Mouse (Mus musculus): ENCODE measurements around the gene Trim9. TPM values are rescaled to one million over a fixed set of nuclear protein-coding genes. Genes with fewer than 3 reads are reported as not detected.

Trim9 gene
- total RNA-seq, 2 experiments from 2014 or later, result 0.54 to 0.59 TPM

- DNase-seq, result no peak
Measured at GRCm38 (mm10) chr12:70208214-70208613, 139.2 kb downstream of the Trim9 start.

GRCm38 (mm10) chr12:70204433-70204832 is 143.0 kb downstream of the Trim9 start:
- no peak for DNase-seq

GRCm38 (mm10) chr12:70201926-70202529 is 145.4 kb downstream of the Trim9 start:
- DNase-seq, result no peak

DNA sequence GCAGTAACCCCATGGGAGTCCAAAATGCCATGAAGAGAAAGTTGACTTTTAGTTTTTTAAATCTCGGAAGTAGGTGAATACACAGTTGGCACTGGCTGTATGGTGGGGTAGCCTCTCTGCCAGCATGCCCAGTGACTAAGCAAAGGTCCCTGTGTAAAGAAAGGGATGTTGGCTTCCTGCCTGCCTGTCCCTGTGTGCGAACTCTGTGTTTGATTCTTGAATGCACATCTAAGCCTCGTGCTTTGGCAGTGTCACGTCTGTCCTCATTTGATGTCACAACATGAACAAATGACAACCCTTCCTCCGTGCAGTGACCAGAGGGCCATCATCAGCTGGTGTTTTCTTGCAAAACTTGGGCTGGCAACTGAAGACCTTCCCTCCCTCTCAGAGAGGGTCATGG is 151.1 kb downstream of the Trim9 start:
- DNase-seq, result no peak

DNA sequence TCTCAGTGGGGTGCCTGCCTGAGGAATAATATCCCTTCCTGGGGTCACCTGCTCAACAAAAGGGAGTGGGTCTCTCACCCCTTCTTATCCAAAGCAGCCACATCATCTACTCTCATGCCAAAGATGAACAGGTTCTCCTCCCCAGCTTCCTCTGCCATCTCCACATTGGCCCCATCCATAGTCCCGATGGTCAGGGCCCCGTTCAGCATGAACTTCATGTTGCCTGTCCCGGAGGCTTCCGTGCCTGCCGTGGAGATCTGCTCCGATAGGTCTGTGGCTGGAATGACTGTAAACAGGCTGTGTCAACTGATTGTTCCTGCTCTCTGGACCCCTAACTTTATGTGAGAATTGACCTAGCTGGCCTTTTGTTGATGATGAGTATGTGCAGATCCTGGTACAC is 152.0 kb downstream of the Trim9 start:
- no peak for DNase-seq

Other genes starting within 250 kb of the Trim9 start
- 10 to 100 TPM; 30.3 to 33.4 TPM for gene Nin, start 233.9 kb downstream of the Trim9 start, total RNA-seq (2021)
- gene Abhd12b, start 193.5 kb downstream of the Trim9 start, total RNA-seq (2021), result not detected
- 1 to 10 TPM; 3.3 to 5.5 TPM for gene Pygl, start 116.1 kb downstream of the Trim9 start, total RNA-seq (2021)
- 10 to 100 TPM; 13.1 to 16.1 TPM for gene Tmx1, start 105.5 kb upstream of the Trim9 start, total RNA-seq (2021)

Data from gastrocnemius, postnatal 10 days (tissue).